Mouse (Mus musculus) megakaryocyte, embryonic 14.5 days (primary cell): ENCODE data around the gene Vezf1.

Source experiments
- FLI1 ChIP-seq: IDR thresholded peaks from 2 replicates; pipeline ENCODE4 v1.6.1; 2012; ENCODE audit warnings: low read length, inconsistent platforms, mixed read lengths
- GATA1 ChIP-seq: IDR thresholded peaks from 3 replicates; pipeline ENCODE4 v1.6.1; 2012; ENCODE audit warnings: mixed read lengths, low read length, inconsistent platforms, borderline replicate concordance

DNA sequence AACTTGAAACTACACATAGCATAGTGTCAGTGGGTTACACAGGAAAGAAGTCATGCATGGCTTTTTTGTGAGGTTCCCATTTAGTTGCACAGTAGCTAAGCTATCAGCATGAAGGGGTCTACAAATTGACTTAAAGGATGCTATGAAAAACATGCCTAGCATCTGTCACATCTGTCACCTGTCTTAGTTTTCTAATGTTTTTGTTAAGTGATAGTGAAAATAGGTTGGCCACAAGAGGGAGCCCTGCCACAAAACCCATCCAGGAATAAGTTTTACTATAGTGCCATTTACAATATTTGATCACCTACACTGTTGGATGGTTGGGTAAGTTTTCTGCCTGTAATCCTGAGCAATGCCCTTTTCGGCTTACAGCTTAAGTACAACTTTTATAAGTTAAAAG lies 13.5 kb upstream of the Vezf1 start:
- no peak for TF ChIP-seq GATA1
- TF ChIP-seq FLI1, result no peak
